Comparison of ENCODE assay signal across 28 mouse cellular contexts in the genomic region with DNA sequence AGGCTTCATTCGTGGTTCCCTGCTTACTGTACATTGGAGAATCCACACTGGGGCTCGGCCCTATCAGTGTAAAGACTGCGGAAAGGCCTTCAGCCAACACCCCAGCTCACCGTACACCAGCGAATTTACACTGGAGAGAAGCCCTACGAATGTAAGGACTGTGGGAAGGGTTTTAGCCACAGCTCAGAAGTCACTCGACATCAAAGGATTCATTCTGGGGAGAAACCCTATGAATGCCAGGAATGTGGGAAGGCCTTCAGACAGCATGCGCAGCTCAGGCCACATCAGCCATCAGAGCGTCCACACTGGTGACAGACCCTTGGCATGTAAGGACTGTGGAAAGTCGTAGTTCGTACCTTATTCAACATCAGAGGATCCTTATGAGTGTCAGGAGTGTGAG. TPM values are rescaled to one million over a fixed set of nuclear protein-coding genes. Genes with fewer than 3 reads are reported as not detected.
"Had no signal": no experiment of that assay in that cellular context is flagged by ENCODE, and none has a peak within 500 bp of the region (broad histone marks: within the 10 kb centered on the region; RNA-seq: fewer than 3 reads in every experiment).

No protein-coding gene starts in this region.

- H3K4me1 ChIP-seq: embryonic facial prominence, embryonic 10.5 days; embryonic facial prominence, embryonic 12.5 days; embryonic facial prominence, embryonic 13.5 days; embryonic facial prominence, embryonic 15.5 days; forebrain, embryonic 10.5 days; forebrain, embryonic 12.5 days; forebrain, embryonic 13.5 days; forebrain, embryonic 15.5 days had no signal

- H3K9me3 ChIP-seq: embryonic facial prominence, embryonic 10.5 days; embryonic facial prominence, embryonic 12.5 days; embryonic facial prominence, embryonic 13.5 days; embryonic facial prominence, embryonic 15.5 days; forebrain, embryonic 10.5 days; forebrain, embryonic 12.5 days; forebrain, embryonic 13.5 days; forebrain, embryonic 15.5 days had no signal

- ATAC-seq: forebrain, embryonic 13.5 days; forebrain, embryonic 14.5 days; forebrain, embryonic 15.5 days; forebrain, embryonic 16.5 days; forebrain, postnatal 0 days had no signal

- H3K9ac ChIP-seq: embryonic facial prominence, embryonic 12.5 days; embryonic facial prominence, embryonic 13.5 days; embryonic facial prominence, embryonic 15.5 days; forebrain, embryonic 12.5 days; forebrain, embryonic 13.5 days; forebrain, embryonic 15.5 days; forebrain, postnatal 0 days had no signal

- H3K4me2 ChIP-seq: embryonic facial prominence, embryonic 12.5 days; embryonic facial prominence, embryonic 13.5 days; embryonic facial prominence, embryonic 15.5 days; forebrain, embryonic 12.5 days; forebrain, embryonic 13.5 days; forebrain, embryonic 15.5 days had no signal

- H3K4me3 ChIP-seq: embryonic facial prominence, embryonic 10.5 days; embryonic facial prominence, embryonic 12.5 days; embryonic facial prominence, embryonic 13.5 days; embryonic facial prominence, embryonic 15.5 days; erythroblast, embryonic 14.5 days; forebrain, embryonic 10.5 days; forebrain, embryonic 12.5 days; forebrain, embryonic 13.5 days; forebrain, embryonic 15.5 days; gastrocnemius, adult 2 months; heart, adult 2 months had no signal

- DNase-seq: cerebellum, adult 9-11 months; cerebellum, postnatal 10 days; cerebellum, postnatal 14 days; cerebellum, postnatal 25 days; cerebellum, postnatal 36 days; embryo, embryonic 11 days; forebrain, postnatal 0 days; gastrocnemius, adult 2 months; gastrocnemius, postnatal 10 days; gastrocnemius, postnatal 14 days; gastrocnemius, postnatal 25 days; gastrocnemius, postnatal 36 days; heart, adult 11 months; heart, adult 18-20 months; heart, adult 2 months had no signal

- H3K27me3 ChIP-seq: embryonic facial prominence, embryonic 12.5 days; embryonic facial prominence, embryonic 13.5 days; embryonic facial prominence, embryonic 15.5 days; forebrain, embryonic 12.5 days; forebrain, embryonic 13.5 days; forebrain, embryonic 15.5 days had no signal

- H3K27ac ChIP-seq: embryonic facial prominence, embryonic 10.5 days; embryonic facial prominence, embryonic 12.5 days; embryonic facial prominence, embryonic 13.5 days; embryonic facial prominence, embryonic 15.5 days; forebrain, embryonic 10.5 days; forebrain, embryonic 12.5 days; forebrain, embryonic 13.5 days; forebrain, embryonic 15.5 days; gastrocnemius, adult 2 months; heart, adult 2 months had no signal

RNA-seq across cellular contexts. Expression of a gene that starts 5.7 kb away (rescaled TPM):
- total RNA-seq: common myeloid progenitor, adult 5-6 weeks; granulocyte monocyte progenitor cell, adult 5-6 weeks had no signal
